Mouse (Mus musculus): Measurements from ENCODE around the gene Wars2.

- TF ChIP-seq POLR2A (IDR thresholded peaks at IDR 0.05; ENCODE audit: borderline replicate concordance, low read depth, low read length), result no peak
- no peak for TF ChIP-seq CTCF (IDR thresholded peaks at IDR 0.05; ENCODE audit: low read depth, low read length)
Measured at GRCm38 (mm10) chr3:99249551-99249870, 108.6 kb downstream of the Wars2 start.
